ENCODE assay signal across 16 mouse cellular contexts in the genomic region with DNA sequence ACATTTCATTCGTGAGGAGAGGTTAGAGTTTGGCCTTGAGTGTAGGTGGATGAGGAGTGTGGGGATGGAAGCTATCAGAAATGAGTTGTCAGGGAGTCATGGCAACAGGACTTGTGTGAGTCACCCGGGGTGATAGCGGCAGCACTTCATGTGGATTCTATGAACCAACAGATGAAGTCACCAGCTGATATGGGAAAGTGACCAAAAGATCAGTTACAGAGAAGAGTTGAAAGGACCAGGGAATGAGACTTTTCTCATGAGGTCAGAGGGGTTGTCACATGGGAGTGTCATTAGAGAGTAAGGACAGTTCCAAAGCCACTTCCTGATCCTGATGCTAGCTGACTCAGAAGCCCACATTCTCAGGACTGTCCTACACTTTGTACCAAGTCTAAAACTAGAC. TPM values are rescaled to one million over a fixed set of nuclear protein-coding genes. Genes with fewer than 3 reads are reported as not detected.
DNase-seq lines count a peak whose midpoint lies in the region; ATAC-seq and TF ChIP-seq lines count a peak whose summit lies in the region.
"Had no signal": no experiment of that assay in that cellular context is flagged by ENCODE, and none has a peak within 500 bp of the region (broad histone marks: within the 10 kb centered on the region; RNA-seq: fewer than 3 reads in every experiment).

No protein-coding gene starts in this region.

- no peak overlapping the region for H3K4me2 ChIP-seq in heart, embryonic 16.5 days (ENCODE audit: low read depth, low read length)
- H3K4me2 ChIP-seq: forebrain, embryonic 13.5 days had no signal

- no peak overlapping the region for H3K4me3 ChIP-seq in layer of hippocampus, adult 2 months
- H3K4me3 ChIP-seq in ES-E14 (ENCODE audit: insufficient read depth in 1 of 2, low read depth in 1 of 2, low read length in 2 of 2, poor library complexity in 1 of 2, severe bottlenecking in 1 of 2): no peak overlapping the region
- no peak overlapping the region for H3K4me3 ChIP-seq in brown adipose tissue, adult 24 weeks (ENCODE audit: insufficient read depth, low read depth, low read length)
- H3K4me3 ChIP-seq in heart, embryonic 16.5 days (ENCODE audit: low read length): no peak overlapping the region
- H3K4me3 ChIP-seq: embryonic facial prominence, embryonic 13.5 days; forebrain, embryonic 13.5 days had no signal

- peak; percentile 38; the same call in 1 of the 2 replicates for ATAC-seq in heart, embryonic 16.5 days (replicated peaks; ENCODE audit: extremely low read depth, insufficient read depth, low FRiP score)
- ATAC-seq in activated CD4-positive, CD25-positive, alpha-beta regulatory T cell, adult 4 months: no peak
- ATAC-seq: forebrain, embryonic 13.5 days; hindbrain, embryonic 16.5 days had no signal

- no peaks in the 10 kb centered on the region for H3K36me3 ChIP-seq in ES-E14 (ENCODE audit: control insufficient read depth, insufficient read depth, low read length, poor library complexity, severe bottlenecking)
- H3K36me3 ChIP-seq in heart, embryonic 16.5 days (ENCODE audit: control insufficient read depth, insufficient read depth): no peaks in the 10 kb centered on the region
- H3K36me3 ChIP-seq: embryonic facial prominence, embryonic 13.5 days had no signal

- H3K9me3 ChIP-seq in ES-E14 (ENCODE audit: control insufficient read depth, insufficient read depth, low read depth, low read length): no peaks in the 10 kb centered on the region
- H3K9me3 ChIP-seq in heart, embryonic 16.5 days (replicated peaks; ENCODE audit: control insufficient read depth, low read length): no peaks in the 10 kb centered on the region
- H3K9me3 ChIP-seq: forebrain, embryonic 13.5 days had no signal

- WGBS in heart, embryonic 16.5 days: 24% methylated on average over 3 of the region's 3 CpGs

- no peaks in the 10 kb centered on the region for H3K4me1 ChIP-seq in ES-E14 (ENCODE audit: control insufficient read depth in 2 of 2, insufficient read depth in 2 of 2, low read length in 2 of 2, poor library complexity in 1 of 2)
- H3K4me1 ChIP-seq in brown adipose tissue, adult 24 weeks (ENCODE audit: control insufficient read depth, insufficient read depth, insufficient read length, low read length): peaks cover 3% of the 10 kb centered on the region
- H3K4me1 ChIP-seq in heart, embryonic 16.5 days (ENCODE audit: control insufficient read depth, insufficient read depth, low read length): peaks cover 46% of the 10 kb centered on the region

- no peak overlapping the region for H3K9ac ChIP-seq in ES-E14 (ENCODE audit: insufficient read depth, low read depth, low read length, poor library complexity, severe bottlenecking)
- H3K9ac ChIP-seq in heart, embryonic 16.5 days (ENCODE audit: low read length): no peak overlapping the region
- H3K9ac ChIP-seq: embryonic facial prominence, embryonic 13.5 days; forebrain, embryonic 13.5 days had no signal

- TF ChIP-seq CTCF in layer of hippocampus, adult 2 months (conservative IDR thresholded peaks at IDR 0.05): no peak

- DNase-seq in layer of hippocampus, adult 2 months (ENCODE audit: low spot score in 2 of 2): no peak
- no peak for DNase-seq in layer of hippocampus, adult 9-10 months (ENCODE audit: low spot score)
- DNase-seq in ES-E14 (ENCODE audit: low read depth, low spot score): peak; percentile 4
- DNase-seq in spleen, postnatal 4 days (ENCODE audit: low spot score in 2 of 2): no peak
- no peak for DNase-seq in gastrocnemius, adult 8-10 months (ENCODE audit: low spot score in 2 of 2)
- DNase-seq: gastrocnemius, postnatal 10 days; liver; thymus, adult 18-20 months had no signal

- H3K27me3 ChIP-seq in heart, embryonic 16.5 days (ENCODE audit: control insufficient read depth, insufficient read depth, low read length): no peaks in the 10 kb centered on the region
- H3K27me3 ChIP-seq: embryonic facial prominence, embryonic 13.5 days; forebrain, embryonic 13.5 days had no signal

- in situ Hi-C loops in ES-E14 (cut with MboI; ENCODE audit: low sequenced_read_pairs in 2 of 2, unreplicated experiment in 2 of 2): no loop called here

- peak overlapping the region; percentile 32; the same call in 1 of the 2 replicates for H3K27ac ChIP-seq in layer of hippocampus, adult 2 months
- H3K27ac ChIP-seq in ES-E14 (ENCODE audit: insufficient read depth, low read depth, low read length, poor library complexity, severe bottlenecking): no peak overlapping the region
- H3K27ac ChIP-seq in brown adipose tissue, adult 24 weeks (replicated peaks; ENCODE audit: low read depth, low read length): peak overlapping the region; percentile 4; the same call in 1 of the 2 replicates
- H3K27ac ChIP-seq in heart, embryonic 16.5 days (ENCODE audit: low read length): peak overlapping the region; percentile 64
- H3K27ac ChIP-seq: forebrain, embryonic 13.5 days; kidney, postnatal 0 days had no signal

TF ChIP-seq in ES-E14, 5 proteins besides CTCF, POLR2A, EP300 and RAD21:
- TF ChIP-seq CHD2 (IDR thresholded peaks at IDR 0.05; ENCODE audit: low read depth, low read length) (no peak), HCFC1 (IDR thresholded peaks at IDR 0.05; ENCODE audit: borderline replicate concordance, insufficient read depth, low read length) (no peak)
TF ChIP-seq in ES-E14: peak in this region for 0.

RNA-seq across cellular contexts. Expression of gene Pakap, which starts 38.3 kb away (rescaled TPM):
- total RNA-seq in layer of hippocampus, adult 2 months (2021): 10 to 100 TPM; 18.6 to 25.8 TPM
- 5.8 and 7.1 TPM in 2 replicates for total RNA-seq in ES-E14 (2012; rRNA removed)
- 11.4 and 30.1 TPM in 2 replicates for polyA plus RNA-seq in brown adipose tissue, adult 24 weeks (2012; ENCODE audit: insufficient read depth, insufficient read length, missing spikeins)
- polyA plus RNA-seq in heart, embryonic 16.5 days (2015; fragmentation: Nextera tagmentation; extraction: Ambion mirVana): 57.5 and 60.2 TPM in 2 replicates
- 1 to 10 TPM; 1.5 to 2.0 TPM for polyA plus RNA-seq in activated CD4-positive, CD25-positive, alpha-beta regulatory T cell, adult 4 months (2017; shearing (Covaris generic))
- total RNA-seq in gastrocnemius, adult 8-10 months (2022): 1 to 10 TPM; 2.5 to 5.5 (median 3.9) TPM
- total RNA-seq: megakaryocyte, adult 5-6 weeks had no signal
